Mouse (Mus musculus): ENCODE results near the gene Slc25a45. TPM values are rescaled to one million over a fixed set of nuclear protein-coding genes. Genes with fewer than 3 reads are reported as not detected.
"Not testable (repeated sequence)": the region's sequence is repeated elsewhere in the genome, so short reads cannot be mapped to it uniquely, and the experiment has no call there.

The Slc25a45 gene
- polyA plus RNA-seq, 1 experiment from 2014 or later, result 7.7 TPM

DNA sequence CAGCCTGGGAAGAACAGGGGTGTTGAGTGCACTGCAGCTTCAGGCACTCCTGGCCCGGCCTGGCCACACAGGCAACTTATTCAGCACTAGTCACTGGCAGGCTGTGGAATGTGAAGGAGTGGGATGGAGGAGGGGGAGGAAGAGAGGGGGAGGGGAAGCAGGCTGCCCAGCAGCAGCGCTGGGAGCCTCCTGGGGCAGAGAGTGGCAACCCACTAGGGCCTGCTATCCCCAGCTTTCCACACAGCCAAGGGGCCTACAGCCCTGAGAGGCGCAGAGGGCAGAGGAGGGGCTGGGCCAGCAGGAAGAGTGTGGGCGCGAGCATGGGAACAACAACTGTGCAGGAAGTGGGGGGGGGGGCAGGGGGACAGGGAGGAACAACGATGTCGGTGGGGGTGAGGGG, 6.3 kb upstream of the Slc25a45 start:
- Histone ChIP-seq H3K9me3 (replicated peaks) (no peaks in the 10 kb centered on the region), H3K4me2 (peak overlapping the region; percentile 38), H3K4me3 (no peak overlapping the region), H3K27me3 (replicated peaks) (no peaks in the 10 kb centered on the region), H3K4me1 (peaks cover 51% of the 10 kb centered on the region), H3K27ac (peak overlapping the region; percentile 49), H3K9ac (peak overlapping the region; percentile 17; the same call in 1 of the 2 replicates), H3K36me3 (peaks cover 50% of the 10 kb centered on the region)
- 33% methylated on average over 7 of the region's 7 CpGs for WGBS (ENCODE audit: insufficient replicate concordance)
- ATAC-seq, result 0 out of 2 replicates have a peak, but pooled peaks have one; percentile 24

DNA sequence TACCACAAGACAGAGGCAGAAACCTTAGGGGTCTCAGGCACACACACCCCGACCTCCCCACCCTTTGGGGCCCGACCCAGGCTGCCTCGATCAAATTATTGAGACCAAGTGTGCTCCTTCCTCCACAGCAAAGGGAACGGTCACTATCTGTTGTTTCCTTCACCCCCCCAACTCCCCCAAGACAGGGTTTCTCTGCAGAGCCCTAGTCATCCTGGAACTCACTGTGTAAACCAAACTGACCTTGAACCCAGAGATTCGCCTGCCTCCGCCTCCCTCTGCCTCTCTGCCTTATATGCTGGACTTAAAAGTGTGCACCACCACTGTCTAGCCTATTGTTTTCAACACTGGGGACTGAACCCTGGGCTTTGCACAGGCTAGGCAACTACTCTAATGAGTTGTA, 5.9 kb upstream of the Slc25a45 start:
- ATAC-seq, result no peak
- peak overlapping the region; percentile 38 for H3K4me2 ChIP-seq
- no peak overlapping the region for H3K4me3 ChIP-seq
- peak overlapping the region; percentile 49 for H3K27ac ChIP-seq
- 0 out of 2 replicates have a peak overlapping the region, but pooled peaks have one; percentile 17 for H3K9ac ChIP-seq
- WGBS (ENCODE audit: insufficient replicate concordance), result 38% methylated on average over 6 of the region's 6 CpGs
- no peaks in the 10 kb centered on the region for H3K9me3 ChIP-seq (replicated peaks)
- H3K4me1 ChIP-seq, result peaks cover 51% of the 10 kb centered on the region
- H3K27me3 ChIP-seq (replicated peaks), result no peaks in the 10 kb centered on the region
- H3K36me3 ChIP-seq, result peaks cover 46% of the 10 kb centered on the region

DNA sequence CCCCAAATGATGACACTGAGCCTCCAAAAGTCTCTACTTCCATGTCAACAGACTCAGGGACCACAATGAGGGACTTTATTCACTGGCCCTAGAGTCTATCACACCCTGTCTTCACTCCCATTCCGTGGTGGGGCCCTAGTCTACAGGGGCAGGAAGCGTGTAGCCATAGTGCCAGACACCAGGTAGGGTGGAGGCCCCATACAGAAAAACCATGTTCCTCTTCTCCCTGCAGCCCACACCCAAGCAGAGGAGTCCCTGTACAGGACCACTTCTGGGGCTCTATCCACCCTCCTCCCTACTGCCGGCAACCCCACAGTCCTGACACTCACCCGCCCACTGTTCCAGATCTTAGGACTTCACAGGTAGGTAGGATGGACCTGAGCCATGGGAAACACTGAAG, 5.1 kb upstream of the Slc25a45 start:
- 57% methylated on average over 4 of the region's 4 CpGs for WGBS (ENCODE audit: insufficient replicate concordance)
- Histone ChIP-seq H3K27me3 (replicated peaks) (no peaks in the 10 kb centered on the region), H3K9me3 (replicated peaks) (no peaks in the 10 kb centered on the region), H3K4me1 (peaks cover 56% of the 10 kb centered on the region), H3K4me3 (no peak overlapping the region), H3K9ac (peak overlapping the region; percentile 22; the same call in 1 of the 2 replicates), H3K36me3 (peaks cover 39% of the 10 kb centered on the region), H3K4me2 (peak overlapping the region; percentile 87), H3K27ac (peak overlapping the region; percentile 10; the same call in 1 of the 2 replicates)
- ATAC-seq, result no peak

DNA sequence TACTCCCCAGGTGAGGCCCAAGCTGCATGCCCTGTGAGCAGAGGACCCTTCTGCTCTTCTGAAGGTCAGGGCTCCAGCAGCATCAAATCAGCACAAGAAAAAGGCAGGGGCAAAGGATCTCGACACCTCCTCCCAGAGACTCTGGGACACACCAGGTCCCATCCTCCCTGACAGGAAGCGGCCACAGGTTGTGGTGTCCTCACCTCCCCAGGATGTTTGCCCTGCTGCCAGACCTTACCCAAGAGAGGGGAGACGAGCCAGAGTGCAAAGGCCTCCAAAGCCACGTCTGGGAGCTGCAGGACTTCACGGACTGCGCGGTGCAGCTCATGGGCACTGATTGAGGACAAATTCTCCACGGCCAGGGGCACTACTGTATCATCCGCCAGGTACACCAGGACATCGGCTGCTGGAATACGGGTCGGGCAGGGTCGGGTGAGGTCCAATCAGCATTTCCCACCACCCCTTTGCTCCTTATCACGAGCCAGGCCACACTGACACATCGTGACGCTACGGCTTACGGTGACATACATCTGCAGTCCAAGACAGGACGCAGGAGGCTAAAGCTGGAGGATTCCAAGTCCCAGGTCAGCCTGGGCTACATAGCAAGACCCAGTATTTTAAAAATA, 4.6 kb upstream of the Slc25a45 start:
- Histone ChIP-seq H3K9me3 (replicated peaks) (no peaks in the 10 kb centered on the region), H3K27ac (peak overlapping the region; percentile 10; the same call in 1 of the 2 replicates), H3K4me1 (peaks cover 61% of the 10 kb centered on the region), H3K4me3 (no peak overlapping the region), H3K9ac (peak overlapping the region; percentile 22; the same call in 1 of the 2 replicates), H3K36me3 (peaks cover 34% of the 10 kb centered on the region), H3K27me3 (replicated peaks) (no peaks in the 10 kb centered on the region), H3K4me2 (peak overlapping the region; percentile 87)
- WGBS (ENCODE audit: insufficient replicate concordance), result 46% methylated on average over 19 of the region's 19 CpGs
- no peak for ATAC-seq

DNA sequence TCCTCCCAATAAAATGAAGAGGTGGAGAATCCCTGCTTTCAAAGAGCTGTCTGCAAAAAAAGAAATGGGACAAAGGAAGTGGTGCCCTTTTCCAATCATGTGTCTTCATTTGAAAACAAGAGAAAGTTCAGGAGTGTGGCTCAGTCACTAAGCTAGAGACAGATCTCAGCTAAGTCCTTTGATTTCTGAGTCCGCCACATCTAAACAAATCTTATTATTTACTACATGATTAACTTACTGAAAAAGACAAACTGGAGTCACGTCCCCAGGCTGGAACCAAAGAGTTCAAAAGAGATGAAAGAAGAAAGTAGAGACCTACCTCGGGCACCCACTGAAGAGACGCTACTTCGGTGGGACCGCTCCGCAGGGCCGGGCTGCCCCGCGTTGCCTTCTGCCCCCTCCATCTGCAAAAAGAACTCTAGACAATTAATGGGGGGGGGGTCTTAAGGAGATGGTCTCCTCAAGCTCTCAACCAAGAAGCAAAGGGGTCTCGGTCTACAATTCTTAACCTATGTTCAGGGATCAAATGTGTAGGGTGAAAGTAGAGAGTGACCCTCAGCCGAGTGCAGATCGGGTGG, 3.1 kb upstream of the Slc25a45 start:
- Histone ChIP-seq H3K9ac (peak overlapping the region; percentile 88), H3K4me1 (peaks cover 72% of the 10 kb centered on the region), H3K4me2 (peak overlapping the region; percentile 87), H3K27ac (peak overlapping the region; percentile 82), H3K4me3 (peak overlapping the region; percentile 79), H3K9me3 (replicated peaks) (no peaks in the 10 kb centered on the region), H3K27me3 (replicated peaks) (no peaks in the 10 kb centered on the region), H3K36me3 (peaks cover 20% of the 10 kb centered on the region)
- no peak for ATAC-seq
- 7% methylated on average over 13 of the region's 13 CpGs for WGBS (ENCODE audit: insufficient replicate concordance)

DNA sequence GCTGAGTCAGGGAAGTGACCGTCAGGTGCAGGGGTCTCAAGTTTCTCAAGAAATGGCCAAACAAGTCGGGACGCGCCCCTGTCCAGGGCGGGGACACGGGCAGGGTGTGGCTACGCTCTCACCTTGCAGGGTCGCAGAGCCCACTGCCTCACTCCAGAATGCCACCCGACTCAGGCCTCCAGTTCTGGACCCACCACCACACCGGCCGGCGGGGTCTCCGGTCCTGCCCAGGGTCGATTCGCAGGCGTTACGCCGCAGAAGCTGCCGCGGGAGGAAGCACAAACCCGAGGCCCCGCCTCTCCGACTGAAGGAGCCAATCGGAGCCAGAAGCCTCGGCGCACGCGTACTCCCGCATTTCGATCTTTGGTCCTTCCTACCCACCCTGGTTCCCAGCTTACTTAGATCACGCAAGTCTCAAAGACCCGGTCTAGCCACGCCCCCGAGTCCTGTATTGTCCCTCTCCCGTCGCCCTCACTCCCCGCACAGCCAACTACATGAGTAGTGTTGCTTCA, 2.6 kb upstream of the Slc25a45 start, which contains the start of gene Frmd8:
Gene Frmd8 (minus strand): TSS at position 306 of the 512 bp plus-strand sequence.
- Histone ChIP-seq H3K27ac (peak within 1 kb of the TSS; percentile 82), H3K9ac (peak within 1 kb of the TSS; percentile 88), H3K36me3 (peaks cover 14% of the 10 kb centered on the region), H3K4me3 (peak within 1 kb of the TSS; percentile 79), H3K4me2 (peak within 1 kb of the TSS; percentile 87), H3K4me1 (peaks cover 74% of the 10 kb centered on the region), H3K9me3 (replicated peaks) (no peaks in the 10 kb centered on the region), H3K27me3 (replicated peaks) (no peaks in the 10 kb centered on the region)
- WGBS (ENCODE audit: insufficient replicate concordance), result under 1% methylated on average over 37 of the region's 37 CpGs
- ATAC-seq, result peak; percentile 83

DNA sequence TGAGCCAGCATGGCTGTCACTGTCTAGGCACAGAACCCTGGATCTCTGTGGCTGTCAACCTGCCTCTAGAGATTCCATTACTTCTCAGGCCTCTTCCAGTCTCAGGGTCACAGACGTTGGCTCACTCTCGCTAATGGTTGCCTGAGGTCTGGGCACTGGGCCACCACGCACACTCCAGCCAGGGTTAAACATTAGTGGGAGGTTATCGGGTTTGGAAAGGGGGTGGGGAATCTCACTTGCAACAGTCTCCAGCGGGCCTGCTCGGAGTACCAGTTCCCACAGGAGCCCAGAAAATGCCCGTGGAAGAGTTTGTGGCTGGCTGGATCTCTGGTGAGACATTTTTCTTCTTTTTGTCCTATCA, 734 bp downstream of the Slc25a45 start:
- Histone ChIP-seq H3K4me1 (peaks cover 74% of the 10 kb centered on the region), H3K4me3 (peak overlapping the region; percentile 16; the same call in 1 of the 2 replicates), H3K4me2 (peak overlapping the region; percentile 44), H3K36me3 (peaks cover 5% of the 10 kb centered on the region; the same call in 1 of the 2 replicates), H3K27ac (peak overlapping the region; percentile 70), H3K27me3 (replicated peaks) (no peaks in the 10 kb centered on the region), H3K9ac (peak overlapping the region; percentile 38), H3K9me3 (replicated peaks) (no peaks in the 10 kb centered on the region)
- WGBS (ENCODE audit: insufficient replicate concordance), result 54% methylated on average over 7 of the region's 7 CpGs
- no peak for ATAC-seq

DNA sequence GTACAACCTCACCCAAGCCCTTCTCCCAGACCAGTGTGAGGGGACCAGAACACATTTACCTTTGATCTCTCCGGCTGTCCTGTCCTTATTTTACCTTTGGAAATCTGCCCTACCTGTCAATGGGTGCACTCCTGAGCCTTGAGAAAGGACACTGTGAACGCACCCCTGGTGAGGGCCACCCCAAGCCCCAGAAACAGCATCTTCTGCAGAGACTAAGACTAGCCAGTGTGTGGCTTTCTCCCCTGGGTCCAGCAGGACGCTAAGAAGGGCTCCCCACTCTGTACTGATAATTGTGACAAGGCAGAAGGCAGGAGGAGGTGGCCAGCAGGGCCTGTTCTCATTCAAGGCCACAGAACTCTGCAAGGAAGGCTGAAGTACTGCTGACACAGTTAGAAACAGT, 1.3 kb downstream of the Slc25a45 start:
- Histone ChIP-seq H3K4me3 (peak overlapping the region; percentile 16; the same call in 1 of the 2 replicates), H3K9me3 (replicated peaks) (no peaks in the 10 kb centered on the region), H3K4me2 (peak overlapping the region; percentile 44), H3K9ac (peak overlapping the region; percentile 38), H3K27me3 (replicated peaks) (no peaks in the 10 kb centered on the region), H3K4me1 (peaks cover 74% of the 10 kb centered on the region), H3K36me3 (peaks cover 5% of the 10 kb centered on the region; the same call in 1 of the 2 replicates), H3K27ac (0 out of 2 replicates have a peak overlapping the region, but pooled peaks have one; percentile 70)
- ATAC-seq, result no peak
- WGBS (ENCODE audit: insufficient replicate concordance), result 64% methylated on average over 3 of the region's 3 CpGs

DNA sequence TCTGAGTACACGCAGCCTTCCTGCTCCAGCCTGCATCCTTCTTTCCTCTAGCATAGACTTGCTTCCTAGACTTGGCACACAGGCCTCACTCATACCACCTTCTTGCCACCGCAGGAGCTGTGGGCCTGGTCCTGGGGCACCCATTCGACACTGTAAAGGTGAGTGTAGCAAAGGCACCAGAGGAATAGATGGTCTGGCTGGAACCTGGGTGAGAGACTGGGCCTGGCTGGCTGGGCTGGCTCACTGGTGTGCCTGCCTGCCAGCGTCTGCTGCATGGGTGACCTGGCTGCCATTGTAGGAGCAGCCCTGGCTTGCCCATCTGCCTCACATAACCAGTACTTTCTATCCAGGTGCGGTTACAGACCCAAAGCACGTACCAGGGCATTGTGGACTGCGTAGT, 2.1 kb downstream of the Slc25a45 start:
- 90% methylated on average over 7 of the region's 7 CpGs for WGBS (ENCODE audit: insufficient replicate concordance)
- ATAC-seq, result no peak
- no peak overlapping the region for H3K27ac ChIP-seq
- H3K4me3 ChIP-seq, result no peak overlapping the region
- no peak overlapping the region for H3K9ac ChIP-seq
- no peaks in the 10 kb centered on the region for H3K27me3 ChIP-seq (replicated peaks)
- H3K36me3 ChIP-seq, result peaks cover 5% of the 10 kb centered on the region; the same call in 1 of the 2 replicates
- no peaks in the 10 kb centered on the region for H3K9me3 ChIP-seq (replicated peaks)
- H3K4me2 ChIP-seq, result no peak overlapping the region
- peaks cover 74% of the 10 kb centered on the region for H3K4me1 ChIP-seq

DNA sequence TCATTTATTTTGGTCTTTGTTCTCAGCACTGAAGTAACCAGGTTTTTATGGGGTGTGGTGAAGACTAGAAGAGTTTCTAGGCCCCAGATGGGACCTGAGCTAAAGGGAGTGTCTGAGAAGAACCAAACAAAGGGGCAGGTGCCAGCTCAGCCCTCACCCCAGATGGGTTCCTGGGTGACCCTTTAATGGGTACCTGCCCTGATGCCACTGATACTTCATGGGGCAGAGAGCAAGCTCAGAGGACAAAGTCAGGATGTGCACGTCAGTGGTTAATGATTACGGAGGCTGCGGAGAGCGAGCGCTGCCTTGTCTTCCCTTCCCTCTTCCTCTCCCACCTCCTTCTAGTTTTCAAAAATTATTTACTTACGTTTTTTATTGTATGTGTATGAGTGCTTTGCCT, 3.5 kb downstream of the Slc25a45 start:
- Histone ChIP-seq H3K36me3 (peaks cover 5% of the 10 kb centered on the region; the same call in 1 of the 2 replicates), H3K4me1 (peaks cover 72% of the 10 kb centered on the region), H3K4me3 (no peak overlapping the region), H3K4me2 (no peak overlapping the region), H3K27me3 (replicated peaks) (no peaks in the 10 kb centered on the region), H3K9me3 (replicated peaks) (no peaks in the 10 kb centered on the region), H3K27ac (no peak overlapping the region; the same call in 1 of the 2 replicates), H3K9ac (no peak overlapping the region)
- ATAC-seq, result no peak
- 83% methylated on average over 6 of the region's 6 CpGs for WGBS (ENCODE audit: insufficient replicate concordance)

DNA sequence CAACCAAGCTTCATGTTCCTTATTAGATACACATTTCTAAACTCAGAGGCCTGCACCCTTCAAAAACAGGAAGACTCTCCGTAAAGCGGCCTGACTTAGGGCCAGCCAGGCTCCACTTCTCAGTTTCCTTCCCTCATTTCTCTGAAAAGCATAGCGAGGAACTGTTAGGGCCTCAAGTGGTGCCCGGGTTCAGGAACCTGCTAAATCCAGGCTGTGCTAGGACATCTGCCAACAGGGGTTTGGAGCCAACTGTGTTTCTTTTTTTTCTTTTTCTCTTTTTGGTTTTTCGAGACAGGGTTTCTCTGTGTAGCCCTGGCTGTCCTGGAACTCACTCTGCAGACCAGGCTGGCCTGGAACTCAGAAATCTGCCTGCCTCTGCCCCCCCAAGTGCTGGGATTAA, 4.5 kb downstream of the Slc25a45 start:
- not testable (repeated sequence) for H3K4me3 ChIP-seq; H3K27me3 ChIP-seq (replicated peaks); H3K9ac ChIP-seq; H3K36me3 ChIP-seq; H3K9me3 ChIP-seq (replicated peaks); H3K4me2 ChIP-seq; ATAC-seq; H3K27ac ChIP-seq
- peaks cover 78% of the 10 kb centered on the region for H3K4me1 ChIP-seq
- 58% methylated on average over 5 of the region's 5 CpGs for WGBS (ENCODE audit: insufficient replicate concordance)

DNA sequence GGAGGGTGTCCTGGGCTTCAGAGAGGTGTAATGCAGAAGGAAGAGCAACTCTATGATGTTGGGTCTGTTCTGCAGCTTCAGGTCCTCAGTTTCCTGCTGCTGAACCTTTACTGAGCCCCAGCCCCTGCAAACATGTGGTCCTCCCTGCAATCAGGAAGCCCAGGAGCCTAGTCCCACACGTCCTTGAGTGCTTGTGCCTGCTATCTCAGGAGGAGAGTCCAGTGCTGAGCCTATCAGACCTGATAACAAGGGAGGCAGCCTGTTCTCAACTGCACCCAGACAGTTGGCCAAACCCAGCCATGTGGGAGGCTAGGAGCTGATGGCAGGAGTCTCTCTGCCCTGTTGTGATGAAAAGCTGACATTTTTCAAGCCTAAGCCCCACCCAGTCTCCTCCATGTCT, 6.3 kb downstream of the Slc25a45 start:
- Histone ChIP-seq H3K4me2 (peak overlapping the region; percentile 38), H3K9me3 (replicated peaks) (no peaks in the 10 kb centered on the region), H3K27ac (peak overlapping the region; percentile 84), H3K27me3 (replicated peaks) (no peaks in the 10 kb centered on the region), H3K4me3 (no peak overlapping the region), H3K9ac (peak overlapping the region; percentile 50; the same call in 1 of the 2 replicates), H3K36me3 (peaks cover 5% of the 10 kb centered on the region; the same call in 1 of the 2 replicates), H3K4me1 (peaks cover 70% of the 10 kb centered on the region)
- 14% methylated on average over 1 of the region's 1 CpGs for WGBS (ENCODE audit: insufficient replicate concordance)
- peak; percentile 92 for ATAC-seq

Measured in liver, embryonic 12.5 days (tissue).